Mouse (Mus musculus) kidney, embryonic 14.5 days (tissue): ENCODE results near the gene Desi2. TPM values are rescaled to one million over a fixed set of nuclear protein-coding genes. Genes with fewer than 3 reads are reported as not detected.
"Not testable (repeated sequence)": the region's sequence is repeated elsewhere in the genome, so short reads cannot be mapped to it uniquely, and the experiment has no call there.

ENCODE experiments used
- ATAC-seq: fragments of 200-750 bp; cut with Nextera tagmentation; 2 replicates; pipeline ENCODE4 v1.8.0; 2017; ENCODE audit warnings: moderate number of reproducible peaks, mild to moderate bottlenecking, moderate TSS enrichment, moderate library complexity; ENCODE audit not compliant: low FRiP score, low TSS enrichment
- H3K27ac ChIP-seq: fragments of 300-500 bp; sonication (generic); 2 replicates; pipeline ENCODE4 v1.5.1; 2014; ENCODE audit warnings: low read depth, mild to moderate bottlenecking, low read length, moderate library complexity, mixed read lengths
- H3K27me3 ChIP-seq: fragments of 300-500 bp; sonication (generic); 2 replicates; pipeline ENCODE4 v1.6.1; 2014; ENCODE audit warnings: mild to moderate bottlenecking, low read length; ENCODE audit not compliant: control insufficient read depth, insufficient read depth
- H3K36me3 ChIP-seq: fragments of 300-500 bp; sonication (generic); 2 replicates; pipeline ENCODE4 v1.6.1; 2014; ENCODE audit warnings: low read length, mixed read lengths; ENCODE audit not compliant: control insufficient read depth, insufficient read depth
- H3K4me1 ChIP-seq: fragments of 300-500 bp; sonication (generic); 2 replicates; pipeline ENCODE4 v1.6.1; 2014; ENCODE audit warnings: low read length, mixed read lengths; ENCODE audit not compliant: control insufficient read depth, insufficient read depth
- H3K4me2 ChIP-seq: fragments of 300-500 bp; sonication (generic); replicated peaks from 2 replicates; pipeline ENCODE4 v1.6.1; 2014; ENCODE audit warnings: low read depth, mild to moderate bottlenecking, low read length
- H3K4me3 ChIP-seq: fragments of 300-500 bp; sonication (generic); 2 replicates; pipeline ENCODE4 v1.5.1; 2014; ENCODE audit warnings: mild to moderate bottlenecking, low read length
- H3K9ac ChIP-seq: fragments of 300-500 bp; sonication (generic); 2 replicates; pipeline ENCODE4 v1.6.1; 2014; ENCODE audit warnings: low read depth, mild to moderate bottlenecking, low read length, moderate library complexity
- H3K9me3 ChIP-seq: fragments of 300-500 bp; sonication (generic); 2 replicates; pipeline ENCODE4 v1.6.1; 2016; ENCODE audit warnings: low read length; ENCODE audit not compliant: control insufficient read depth
- WGBS: fragments of 180-500 bp; shearing (Covaris S2); extraction: QIAGEN DNeasy Blood & Tissue Kit; methylation state at CpG from one replicate; pipeline ENCODE4 v1.1.7; 2014; 5-methylcytosine and 5-hydroxymethylcytosine counted together
- polyA plus RNA-seq: library from polyadenylated mRNA; unstranded; fragments of >200 nt; fragmentation: Nextera tagmentation; extraction: Ambion mirVana; gene quantifications from 2 replicates; pipeline ENCODE4 v1.2.1, GENCODE M21; 2014

Gene Desi2
- polyA plus RNA-seq: 27.7 and 35.1 TPM in 2 replicates

DNA sequence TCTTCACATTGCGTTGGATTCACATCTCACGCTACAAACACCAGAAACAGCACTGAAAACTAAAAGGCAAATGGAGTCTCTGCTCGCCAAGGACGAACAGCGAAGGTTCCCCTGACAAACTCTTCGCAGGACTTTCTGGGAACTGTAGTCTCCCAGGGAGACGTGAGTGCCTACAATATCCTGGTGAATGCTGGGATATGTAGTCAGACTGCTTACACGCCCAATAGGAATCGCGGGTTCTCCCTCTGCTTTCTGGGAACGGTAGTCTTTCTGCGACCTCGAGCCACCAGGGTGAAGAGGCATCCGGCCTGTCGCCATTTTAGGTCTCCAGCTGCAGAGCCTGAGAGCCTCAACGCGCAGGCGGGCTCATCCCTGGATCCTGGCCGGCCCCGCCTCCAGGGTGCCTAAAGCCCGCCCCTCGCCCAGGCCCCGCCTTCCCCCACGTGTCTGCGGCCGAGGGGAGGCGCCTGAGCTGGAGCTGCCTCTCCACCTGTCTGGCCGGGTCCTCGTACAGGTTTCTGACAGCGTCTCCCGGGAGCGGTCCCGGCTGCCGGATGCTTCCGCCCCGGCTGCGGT is at the start of gene Desi2:
TSS of gene Desi2 (plus strand) at position 202 of the 576 bp plus-strand sequence.
- Histone ChIP-seq H3K9ac (peak within 1 kb of the TSS; percentile 53), H3K4me3 (peak within 1 kb of the TSS; percentile 50), H3K27ac (peak within 1 kb of the TSS; percentile 51; the same call in 1 of the 2 replicates), H3K4me2 (peak within 1 kb of the TSS; percentile 45)
- H3K4me1 ChIP-seq, H3K36me3 ChIP-seq, H3K27me3 ChIP-seq, H3K9me3 ChIP-seq: not testable (repeated sequence)
- peak; percentile 99 for ATAC-seq
- WGBS: under 1% methylated on average over 31 of the region's 37 CpGs

DNA sequence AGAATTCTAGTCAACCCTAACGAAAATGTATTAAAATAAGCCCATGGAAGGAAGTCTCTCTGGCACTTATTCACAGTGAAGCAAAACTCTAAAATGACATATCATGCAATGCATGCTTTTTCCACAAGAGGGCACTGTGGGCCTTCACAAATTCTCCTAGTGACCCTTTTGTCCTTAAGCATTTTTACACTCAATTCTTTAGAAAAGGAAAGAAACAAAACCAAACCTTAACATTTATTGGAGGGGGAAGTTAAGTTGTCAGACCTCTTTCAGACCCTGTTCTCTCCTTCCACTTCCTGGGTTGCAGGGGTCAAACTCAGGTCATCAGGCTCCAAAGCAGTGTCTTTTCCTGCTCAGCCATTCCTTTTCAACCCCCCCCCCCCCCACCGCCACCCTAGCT is 40.7 kb upstream of the Desi2 start:
- not testable (repeated sequence) for H3K9ac ChIP-seq, H3K27me3 ChIP-seq, H3K4me2 ChIP-seq, H3K4me1 ChIP-seq, H3K9me3 ChIP-seq, H3K4me3 ChIP-seq, H3K36me3 ChIP-seq, H3K27ac ChIP-seq
- 7% methylated on average over 1 of the region's 2 CpGs for WGBS
- peak; percentile 76 for ATAC-seq

DNA sequence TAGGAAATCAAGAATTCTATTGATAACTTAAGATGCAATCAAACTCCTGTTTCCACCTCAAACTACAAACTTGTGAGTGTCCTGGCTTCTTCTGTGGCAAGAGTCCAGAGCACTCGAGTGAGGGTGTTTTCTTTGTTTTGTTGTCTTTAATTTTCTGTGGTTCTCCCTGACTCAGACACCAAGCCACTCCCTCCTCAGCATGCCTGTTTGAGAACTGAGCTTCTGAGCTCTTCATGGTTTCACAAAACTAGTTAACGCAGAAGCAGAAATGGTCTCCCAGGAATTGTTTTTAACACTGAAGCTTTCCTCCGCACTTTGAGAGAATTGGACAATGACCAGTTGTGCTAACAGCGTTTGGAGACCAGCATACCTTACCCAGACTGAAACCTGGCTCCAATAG is 40.3 kb upstream of the Desi2 start:
- WGBS: 47% methylated on average over 3 of the region's 4 CpGs
- not testable (repeated sequence) for H3K9ac ChIP-seq, H3K36me3 ChIP-seq, H3K4me3 ChIP-seq, H3K4me1 ChIP-seq, H3K27me3 ChIP-seq, H3K4me2 ChIP-seq, H3K9me3 ChIP-seq, H3K27ac ChIP-seq
- peak; percentile 44; the same call in 1 of the 2 replicates for ATAC-seq

DNA sequence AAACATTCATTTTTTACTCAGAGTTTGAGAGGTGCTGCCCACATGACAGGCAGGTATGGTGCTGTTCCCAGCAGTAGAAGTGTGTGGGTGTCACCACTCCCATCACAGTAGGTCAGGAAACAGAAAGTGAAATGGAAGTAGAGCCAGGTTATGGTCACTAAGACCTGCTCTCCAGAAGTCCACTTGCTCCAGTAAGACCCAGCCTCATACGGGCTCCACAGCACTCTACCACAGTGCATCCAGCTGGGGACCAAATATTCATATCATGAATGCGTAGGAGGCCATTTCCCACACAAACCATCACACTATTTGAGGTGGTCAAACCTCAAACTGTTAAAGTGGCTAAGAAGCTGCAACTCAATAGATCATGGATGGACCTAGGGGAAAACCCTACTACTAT is 5.0 kb upstream of the Desi2 start:
- ATAC-seq: no peak
- WGBS: 98% methylated on average over 2 of the region's 2 CpGs

DNA sequence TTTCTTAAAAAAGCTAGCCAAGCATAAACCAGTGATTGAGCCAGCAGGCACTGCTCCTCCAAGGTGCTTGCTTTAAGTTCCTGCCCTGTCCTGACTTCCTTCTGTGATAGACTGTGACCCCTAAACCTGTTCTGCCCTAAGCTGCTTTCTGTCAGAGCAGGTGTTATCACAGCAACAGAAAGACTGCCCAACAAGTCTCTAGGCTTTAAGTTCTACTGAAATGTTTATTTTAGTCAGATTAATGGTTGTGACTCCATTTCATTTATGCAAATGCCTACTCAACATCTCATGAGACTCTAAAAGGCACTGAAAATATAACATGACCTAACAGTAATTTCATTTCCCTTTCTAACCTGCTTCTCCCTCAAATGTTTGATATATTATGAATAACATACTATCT is 1.6 kb upstream of the Desi2 start:
- Histone ChIP-seq H3K27ac (no peak overlapping the region), H3K4me3 (no peak overlapping the region), H3K36me3 (no peaks in the 10 kb centered on the region), H3K9ac (no peak overlapping the region), H3K9me3 (no peaks in the 10 kb centered on the region), H3K4me1 (no peaks in the 10 kb centered on the region), H3K27me3 (no peaks in the 10 kb centered on the region), H3K4me2 (no peak overlapping the region)
- no peak for ATAC-seq

More for the DNA sequence above, 5.0 kb upstream of the Desi2 start:
- Histone ChIP-seq H3K9me3 (no peaks in the 10 kb centered on the region), H3K27me3 (no peaks in the 10 kb centered on the region), H3K4me3 (no peak overlapping the region), H3K9ac (no peak overlapping the region), H3K36me3 (no peaks in the 10 kb centered on the region), H3K4me1 (no peaks in the 10 kb centered on the region), H3K27ac (no peak overlapping the region), H3K4me2 (no peak overlapping the region)

DNA sequence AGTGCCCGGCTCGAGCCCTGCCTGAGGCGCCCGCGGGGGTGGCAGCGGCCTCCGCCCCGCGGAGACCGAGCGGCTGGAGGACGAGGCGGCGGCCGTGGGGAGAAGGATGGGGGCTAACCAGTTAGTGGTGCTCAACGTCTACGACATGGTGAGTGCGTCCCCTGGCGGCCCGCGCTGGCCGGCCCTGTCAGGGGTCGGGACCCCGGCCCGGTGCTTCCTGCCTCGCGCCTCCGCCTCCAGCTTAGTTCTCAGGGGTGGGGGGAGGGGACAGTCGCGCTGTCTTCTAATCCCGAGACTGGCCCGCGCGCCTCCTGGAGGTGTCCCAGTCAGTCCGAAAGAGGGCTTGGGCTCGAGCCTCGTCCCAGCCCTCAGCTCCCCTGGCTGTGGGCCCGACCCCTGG is 593 bp downstream of the Desi2 start:
- not testable (repeated sequence) for H3K9me3 ChIP-seq, H3K27me3 ChIP-seq, H3K4me1 ChIP-seq, H3K36me3 ChIP-seq
- Histone ChIP-seq H3K9ac (peak overlapping the region; percentile 47), H3K4me3 (peak overlapping the region; percentile 50), H3K4me2 (peak overlapping the region; percentile 38), H3K27ac (peak overlapping the region; percentile 51; the same call in 1 of the 2 replicates)
- 0% methylated on average over 14 of the region's 38 CpGs for WGBS
- ATAC-seq: peak; percentile 81

DNA sequence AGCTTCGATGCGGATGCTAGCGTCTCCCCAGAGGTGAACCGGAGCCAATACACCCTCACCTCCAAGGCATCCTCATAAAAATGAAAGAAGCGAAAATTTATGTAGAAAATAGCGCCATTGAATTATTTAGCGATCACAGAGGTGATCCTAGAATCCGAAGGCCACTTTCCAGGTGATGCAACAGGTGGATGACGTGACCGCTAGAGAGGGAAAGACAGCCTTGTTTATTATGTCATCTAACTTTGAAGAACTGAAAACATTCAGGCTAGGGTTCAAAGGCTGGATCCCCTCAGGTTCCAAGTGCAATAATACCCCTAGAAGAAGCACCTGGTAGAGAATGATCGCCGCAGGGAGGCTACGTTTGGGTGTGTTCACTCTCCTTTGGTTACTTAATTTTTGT is 1.2 kb downstream of the Desi2 start:
- Histone ChIP-seq H3K27me3 (no peaks in the 10 kb centered on the region), H3K4me1 (no peaks in the 10 kb centered on the region), H3K4me3 (peak overlapping the region; percentile 42), H3K27ac (no peak overlapping the region), H3K9me3 (no peaks in the 10 kb centered on the region), H3K4me2 (peak overlapping the region; percentile 45), H3K9ac (peak overlapping the region; percentile 5; the same call in 1 of the 2 replicates), H3K36me3 (no peaks in the 10 kb centered on the region)
- no peak for ATAC-seq
- WGBS: 5% methylated on average over 13 of the region's 13 CpGs

DNA sequence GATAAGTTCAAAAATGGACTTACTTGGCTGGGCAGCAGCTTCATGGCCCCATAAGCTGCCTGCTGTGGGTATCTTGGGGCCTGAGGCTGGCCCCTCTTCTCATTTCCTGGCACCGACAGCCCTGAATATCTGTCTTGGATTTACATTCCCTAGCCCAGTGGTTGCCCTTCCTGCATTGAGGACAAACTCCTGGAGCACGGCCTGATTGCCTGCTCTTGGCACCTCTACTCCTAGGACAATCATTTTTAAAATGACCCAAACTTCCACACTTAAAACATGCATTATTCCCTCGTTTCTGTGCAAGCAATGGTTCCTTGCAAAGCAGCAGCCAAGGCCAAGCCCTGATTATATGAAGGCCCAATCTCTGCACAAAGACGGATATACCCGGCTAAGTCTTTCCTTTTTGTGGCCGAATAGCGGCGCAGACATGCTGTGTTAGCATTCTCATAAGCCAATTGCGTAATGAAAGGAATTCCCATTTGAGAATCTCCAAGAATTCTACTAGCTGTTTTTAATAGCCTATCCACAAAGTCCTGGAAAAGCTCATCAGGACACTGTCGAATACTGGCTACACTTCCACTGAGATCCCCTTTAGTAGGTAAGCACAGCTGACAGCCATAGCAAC is 18.6 kb downstream of the Desi2 start:
- Histone ChIP-seq H3K27ac (no peak overlapping the region), H3K4me2 (no peak overlapping the region), H3K4me1 (no peaks in the 10 kb centered on the region), H3K9ac (no peak overlapping the region), H3K4me3 (no peak overlapping the region), H3K9me3 (0 out of 2 replicates have a peak, but pooled peaks cover 3% of the 10 kb centered on the region), H3K36me3 (no peaks in the 10 kb centered on the region), H3K27me3 (no peaks in the 10 kb centered on the region)
- no peak for ATAC-seq
- 85% methylated on average over 10 of the region's 10 CpGs for WGBS

DNA sequence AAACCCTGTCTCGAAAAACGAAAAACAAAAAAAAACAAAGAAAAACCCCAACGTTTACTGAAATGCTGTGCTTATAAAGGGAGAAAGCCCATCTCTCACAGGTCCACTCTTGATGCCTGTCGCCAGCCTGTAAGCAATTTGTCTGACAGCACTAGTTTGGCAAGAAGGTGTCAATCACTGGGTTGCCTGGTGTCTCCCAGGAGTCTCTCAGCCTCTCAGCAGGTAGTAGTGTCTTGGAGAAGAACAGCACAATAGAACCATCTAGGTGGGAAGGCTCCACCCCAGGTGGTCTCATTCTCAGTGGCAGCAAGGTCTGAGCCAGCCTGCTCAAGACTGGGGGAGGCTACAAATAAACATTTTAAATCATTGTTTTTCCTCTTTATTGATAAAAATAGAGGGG is 20.6 kb downstream of the Desi2 start:
- H3K27me3 ChIP-seq, H3K4me1 ChIP-seq, ATAC-seq, H3K27ac ChIP-seq, H3K9ac ChIP-seq, H3K4me2 ChIP-seq, H3K4me3 ChIP-seq, H3K36me3 ChIP-seq, H3K9me3 ChIP-seq: not testable (repeated sequence)
- 86% methylated on average over 4 of the region's 4 CpGs for WGBS
